Mouse (Mus musculus): ENCODE measurements at regions not wholly inside any gene's neighbourhood (a gene's known extent, or its start where the extent isn't known, plus 50 kb on each side); places are given as distances from the start of the nearest gene placed in this dataset.
A peak's percentile ranks its signal among the peaks of the same experiment; 100 is the strongest.
"Not testable (repeated sequence)": the region's sequence is repeated elsewhere in the genome, so short reads cannot be mapped to it uniquely, and the experiment has no call there.

- Histone ChIP-seq H3K4me3 (ENCODE audit: low read depth, low read length) (no peak overlapping the region), H3K4me1 (ENCODE audit: control insufficient read depth, insufficient read depth, low read length) (no peaks in the 10 kb centered on the region), H3K9ac (replicated peaks; ENCODE audit: low read depth, low read length) (no peak overlapping the region), H3K4me2 (ENCODE audit: low read depth, low read length) (no peak overlapping the region), H3K27me3 (ENCODE audit: control insufficient read depth, insufficient read depth, low read length) (no peaks in the 10 kb centered on the region), H3K9me3 (ENCODE audit: control insufficient read depth, low read length) (no peaks in the 10 kb centered on the region), H3K36me3 (ENCODE audit: control insufficient read depth, insufficient read depth, low read length) (no peaks in the 10 kb centered on the region), H3K27ac (ENCODE audit: low read depth, low read length) (no peak overlapping the region)
- 85% methylated on average over 8 of the region's 8 CpGs for WGBS
- no peak for ATAC-seq (ENCODE audit: low read depth)
These were observed 268.9 kb upstream of the Arglu1 start for GRCm38 (mm10) chr8:8959021-8959786.

DNA sequence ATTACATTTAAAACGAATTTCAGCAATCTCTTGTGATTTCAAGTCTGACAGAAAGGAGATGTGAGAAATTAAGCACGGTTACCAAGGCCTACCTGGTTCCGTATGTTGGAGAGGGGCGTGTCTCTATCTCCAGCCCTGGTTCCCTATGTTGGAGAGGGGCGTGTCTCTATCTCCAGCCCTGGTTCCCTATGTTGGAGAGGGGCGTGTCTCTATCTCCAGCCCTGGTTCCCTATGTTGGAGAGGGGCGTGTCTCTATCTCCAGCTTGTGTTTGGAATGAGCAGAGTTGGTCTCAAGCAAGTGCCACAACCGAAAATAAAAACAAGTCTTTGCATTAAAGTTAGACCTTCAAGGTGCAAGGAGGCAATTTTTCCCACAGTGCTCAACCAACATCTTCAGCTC, 267.8 kb upstream of the Arglu1 start:
- not testable (repeated sequence) for H3K4me3 ChIP-seq (ENCODE audit: low read depth, low read length); H3K4me1 ChIP-seq (ENCODE audit: control insufficient read depth, insufficient read depth, low read length); ATAC-seq (ENCODE audit: low read depth); H3K9ac ChIP-seq (replicated peaks; ENCODE audit: low read depth, low read length); H3K4me2 ChIP-seq (ENCODE audit: low read depth, low read length); H3K36me3 ChIP-seq (ENCODE audit: control insufficient read depth, insufficient read depth, low read length); H3K9me3 ChIP-seq (ENCODE audit: control insufficient read depth, low read length); H3K27ac ChIP-seq (ENCODE audit: low read depth, low read length); H3K27me3 ChIP-seq (ENCODE audit: control insufficient read depth, insufficient read depth, low read length)
- 88% methylated on average over 8 of the region's 8 CpGs for WGBS

DNA sequence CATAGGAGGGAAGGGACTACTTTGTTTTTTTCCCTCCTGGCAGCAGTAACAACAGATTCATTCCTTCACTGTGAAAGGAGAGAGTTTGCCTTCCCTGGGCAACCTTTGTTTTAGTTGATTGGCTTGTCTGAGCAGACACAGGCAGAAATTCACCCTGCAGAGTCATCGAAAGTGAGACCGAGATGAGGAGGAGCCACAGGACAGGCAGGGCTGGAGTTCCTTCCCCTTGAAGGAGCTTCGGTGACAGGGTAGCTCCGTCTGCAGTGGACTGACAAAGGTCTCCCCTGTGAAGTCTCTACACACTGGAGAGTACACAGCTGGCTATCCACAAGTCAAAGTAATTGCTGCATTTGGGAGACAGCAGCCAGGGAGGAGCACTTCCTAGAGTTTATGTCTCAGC, 261.9 kb upstream of the Arglu1 start:
- Histone ChIP-seq H3K9ac (replicated peaks; ENCODE audit: low read depth, low read length) (no peak overlapping the region), H3K27ac (ENCODE audit: low read depth, low read length) (no peak overlapping the region), H3K4me1 (ENCODE audit: control insufficient read depth, insufficient read depth, low read length) (no peaks in the 10 kb centered on the region), H3K36me3 (ENCODE audit: control insufficient read depth, insufficient read depth, low read length) (no peaks in the 10 kb centered on the region), H3K27me3 (ENCODE audit: control insufficient read depth, insufficient read depth, low read length) (no peaks in the 10 kb centered on the region), H3K9me3 (ENCODE audit: control insufficient read depth, low read length) (no peaks in the 10 kb centered on the region), H3K4me3 (ENCODE audit: low read depth, low read length) (no peak overlapping the region), H3K4me2 (ENCODE audit: low read depth, low read length) (no peak overlapping the region)
- WGBS, result 5% methylated on average over 4 of the region's 4 CpGs
- ATAC-seq (ENCODE audit: low read depth), result no peak

- Histone ChIP-seq H3K9me3 (ENCODE audit: control insufficient read depth, low read length) (no peaks in the 10 kb centered on the region), H3K4me1 (ENCODE audit: control insufficient read depth, insufficient read depth, low read length) (no peaks in the 10 kb centered on the region), H3K9ac (replicated peaks; ENCODE audit: low read depth, low read length) (no peak overlapping the region), H3K27ac (ENCODE audit: low read depth, low read length) (no peak overlapping the region), H3K27me3 (ENCODE audit: control insufficient read depth, insufficient read depth, low read length) (no peaks in the 10 kb centered on the region), H3K4me3 (ENCODE audit: low read depth, low read length) (no peak overlapping the region), H3K36me3 (ENCODE audit: control insufficient read depth, insufficient read depth, low read length) (no peaks in the 10 kb centered on the region), H3K4me2 (ENCODE audit: low read depth, low read length) (no peak overlapping the region)
- no peak for ATAC-seq (ENCODE audit: low read depth)
- WGBS, result 38% methylated on average over 9 of the region's 9 CpGs
These were observed 260.9 kb upstream of the Arglu1 start for GRCm38 (mm10) chr8:8951186-8951585.

GRCm38 (mm10) chr8:8947516-8948161, 257.3 kb upstream of the Arglu1 start:
- Histone ChIP-seq H3K27ac (ENCODE audit: low read depth, low read length) (peak overlapping the region; percentile 55), H3K36me3 (ENCODE audit: control insufficient read depth, insufficient read depth, low read length) (no peaks in the 10 kb centered on the region), H3K27me3 (ENCODE audit: control insufficient read depth, insufficient read depth, low read length) (no peaks in the 10 kb centered on the region), H3K4me1 (ENCODE audit: control insufficient read depth, insufficient read depth, low read length) (no peaks in the 10 kb centered on the region), H3K9ac (replicated peaks; ENCODE audit: low read depth, low read length) (no peak overlapping the region), H3K4me3 (ENCODE audit: low read depth, low read length) (no peak overlapping the region), H3K4me2 (ENCODE audit: low read depth, low read length) (no peak overlapping the region), H3K9me3 (ENCODE audit: control insufficient read depth, low read length) (no peaks in the 10 kb centered on the region)
- 45% methylated on average over 7 of the region's 7 CpGs for WGBS
- peak; percentile 69; the same call in 1 of the 2 replicates for ATAC-seq (ENCODE audit: low read depth)

GRCm38 (mm10) chr8:8942991-8943390, 252.7 kb upstream of the Arglu1 start:
- Histone ChIP-seq H3K4me1 (ENCODE audit: control insufficient read depth, insufficient read depth, low read length) (no peaks in the 10 kb centered on the region), H3K27me3 (ENCODE audit: control insufficient read depth, insufficient read depth, low read length) (no peaks in the 10 kb centered on the region), H3K9ac (replicated peaks; ENCODE audit: low read depth, low read length) (no peak overlapping the region), H3K4me2 (ENCODE audit: low read depth, low read length) (no peak overlapping the region), H3K36me3 (ENCODE audit: control insufficient read depth, insufficient read depth, low read length) (no peaks in the 10 kb centered on the region), H3K4me3 (ENCODE audit: low read depth, low read length) (no peak overlapping the region), H3K27ac (ENCODE audit: low read depth, low read length) (no peak overlapping the region), H3K9me3 (ENCODE audit: control insufficient read depth, low read length) (no peaks in the 10 kb centered on the region)
- ATAC-seq (ENCODE audit: low read depth), result no peak
- 32% methylated on average over 6 of the region's 6 CpGs for WGBS

DNA sequence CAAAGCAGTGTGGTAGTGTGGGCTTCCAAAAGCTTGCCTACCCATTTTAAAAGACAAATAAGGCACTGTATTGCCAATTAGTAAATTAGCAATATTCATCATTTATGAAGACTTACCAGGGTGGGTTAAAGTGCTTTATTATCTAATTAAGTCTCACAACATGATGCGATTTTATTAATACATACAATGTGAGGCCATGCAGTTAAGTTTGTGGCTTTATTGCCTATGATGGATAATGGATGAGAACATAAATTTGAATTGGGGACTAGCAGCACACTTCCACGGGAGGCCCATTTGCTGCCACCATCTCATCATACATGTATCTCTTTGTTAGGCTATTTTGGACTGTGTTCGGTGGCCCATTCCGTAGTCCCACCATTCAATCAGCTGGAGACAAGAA, 250.6 kb upstream of the Arglu1 start:
- no peaks in the 10 kb centered on the region for H3K9me3 ChIP-seq (ENCODE audit: control insufficient read depth, low read length)
- no peak overlapping the region for H3K4me2 ChIP-seq (ENCODE audit: low read depth, low read length)
- no peak overlapping the region for H3K4me3 ChIP-seq (ENCODE audit: low read depth, low read length)
- no peaks in the 10 kb centered on the region for H3K27me3 ChIP-seq (ENCODE audit: control insufficient read depth, insufficient read depth, low read length)
- H3K36me3 ChIP-seq (ENCODE audit: control insufficient read depth, insufficient read depth, low read length), result no peaks in the 10 kb centered on the region
- H3K4me1 ChIP-seq (ENCODE audit: control insufficient read depth, insufficient read depth, low read length), result no peaks in the 10 kb centered on the region
- ATAC-seq (ENCODE audit: low read depth), result peak; percentile 65; the same call in 1 of the 2 replicates
- WGBS, result 65% methylated on average over 4 of the region's 4 CpGs
- no peak overlapping the region for H3K27ac ChIP-seq (ENCODE audit: low read depth, low read length)
- H3K9ac ChIP-seq (replicated peaks; ENCODE audit: low read depth, low read length), result no peak overlapping the region

- WGBS, result 81% methylated on average over 7 of the region's 7 CpGs
- H3K4me3 ChIP-seq (ENCODE audit: low read depth, low read length), result no peak overlapping the region
- H3K27me3 ChIP-seq (ENCODE audit: control insufficient read depth, insufficient read depth, low read length), result no peaks in the 10 kb centered on the region
- ATAC-seq (ENCODE audit: low read depth), result no peak
- H3K27ac ChIP-seq (ENCODE audit: low read depth, low read length), result no peak overlapping the region
- no peak overlapping the region for H3K9ac ChIP-seq (replicated peaks; ENCODE audit: low read depth, low read length)
- H3K9me3 ChIP-seq (ENCODE audit: control insufficient read depth, low read length), result no peaks in the 10 kb centered on the region
- H3K4me2 ChIP-seq (ENCODE audit: low read depth, low read length), result no peak overlapping the region
- H3K36me3 ChIP-seq (ENCODE audit: control insufficient read depth, insufficient read depth, low read length), result no peaks in the 10 kb centered on the region
- H3K4me1 ChIP-seq (ENCODE audit: control insufficient read depth, insufficient read depth, low read length), result no peaks in the 10 kb centered on the region
These were observed 248.2 kb upstream of the Arglu1 start for GRCm38 (mm10) chr8:8938536-8938935.

DNA sequence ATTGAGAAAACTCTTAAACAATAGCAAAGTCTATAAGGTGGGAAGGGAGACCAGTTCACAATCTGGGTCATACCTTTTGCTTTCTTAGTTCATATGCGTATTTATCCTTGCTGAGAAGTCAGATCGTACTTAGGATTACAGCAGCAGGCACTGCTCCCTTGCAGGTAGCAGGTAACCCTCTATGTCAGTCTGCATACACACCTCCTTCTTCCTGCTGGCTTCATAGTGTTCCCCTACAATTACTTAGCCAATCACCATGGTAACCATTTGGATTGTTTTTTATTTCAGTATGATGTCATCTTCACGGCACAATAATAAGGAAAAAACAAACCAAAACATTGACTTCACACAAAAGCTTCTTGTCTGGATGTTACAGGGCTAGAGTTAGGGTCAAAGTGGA, 242.1 kb upstream of the Arglu1 start:
- Histone ChIP-seq H3K27me3 (ENCODE audit: control insufficient read depth, insufficient read depth, low read length) (no peaks in the 10 kb centered on the region), H3K4me1 (ENCODE audit: control insufficient read depth, insufficient read depth, low read length) (no peaks in the 10 kb centered on the region), H3K36me3 (ENCODE audit: control insufficient read depth, insufficient read depth, low read length) (no peaks in the 10 kb centered on the region), H3K4me2 (ENCODE audit: low read depth, low read length) (no peak overlapping the region), H3K27ac (ENCODE audit: low read depth, low read length) (no peak overlapping the region), H3K9ac (replicated peaks; ENCODE audit: low read depth, low read length) (no peak overlapping the region), H3K4me3 (ENCODE audit: low read depth, low read length) (no peak overlapping the region), H3K9me3 (ENCODE audit: control insufficient read depth, low read length) (no peaks in the 10 kb centered on the region)
- ATAC-seq (ENCODE audit: low read depth), result no peak
- WGBS, result 73% methylated on average over 3 of the region's 3 CpGs

All from neural tube, embryonic 14.5 days (tissue).